Mouse (Mus musculus) Patski (cell line): ENCODE measurements around the gene Bst1. TPM values are rescaled to one million over a fixed set of nuclear protein-coding genes. Genes with fewer than 3 reads are reported as not detected.

Source experiments
- ATAC-seq: fragments of 100-300 bp; one replicate; pipeline ENCODE4 v1.8.0; 2021
- CTCF ChIA-PET: fragments of 350-600 bp; sonication (Branson Sonifier 250); formaldehyde crosslinking; loops from one replicate; lab custom pipeline; 2022; ENCODE audit warnings: inconsistent platforms; lab: Charles Lee
- POLR2A ChIA-PET: fragments of 350-600 bp; sonication (Branson Sonifier 250); formaldehyde crosslinking; loops from one replicate; lab custom pipeline; 2022; ENCODE audit warnings: antibody characterized with exemption, inconsistent platforms; lab: Charles Lee
- DNase-seq: peaks from one replicate; pipeline ENCODE4 v3.0.0-alpha.2; 2011; ENCODE audit warnings: low read depth, low spot score
- H3K27me3 ChIP-seq: fragments of 371-371 bp; one replicate; pipeline ENCODE4 v1.5.1; 2021
- CTCF ChIP-seq: fragments of 100-300 bp; IDR thresholded peaks from one replicate; pipeline ENCODE4 v1.5.1; 2021
- in situ Hi-C: fragments of 300-500 bp; cut with MboI; formaldehyde crosslinking; loops from 3 replicates; pipeline ENCODE4 v1.11.1; 2018; ENCODE audit warnings: low pct_unique_long_range_greater_than_20kb, mixed read lengths
- polyA plus RNA-seq: library from polyadenylated mRNA; unstranded; gene quantifications from one replicate; pipeline ENCODE4 v1.2.3, GENCODE M21; 2021

Gene Bst1
- polyA plus RNA-seq, 1 experiment from 2014 or later = 864 TPM

DNA sequence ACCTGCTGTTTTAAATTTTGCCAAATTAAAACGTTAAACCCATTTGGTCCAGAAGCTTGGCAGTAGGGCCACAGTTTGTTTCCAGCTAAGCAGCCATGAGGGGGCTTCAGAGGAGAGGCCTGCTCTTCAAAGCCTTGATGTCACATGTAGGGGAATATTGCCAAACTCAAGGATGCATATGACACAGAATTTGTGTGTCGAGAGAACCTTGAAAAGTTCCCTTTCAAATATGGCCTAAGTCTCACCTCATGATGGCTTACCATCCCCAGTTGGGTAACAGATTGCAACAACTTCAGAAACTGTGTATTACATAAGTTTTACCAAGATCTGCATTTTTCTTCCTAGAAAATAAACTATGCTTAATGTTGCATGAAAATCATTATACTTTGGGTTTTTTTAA lies 8.2 kb downstream of the Bst1 start:
- CTCF ChIA-PET = interaction anchor here (1.4 to 3.6 kb wide), 3 partner anchors 11 to 47 kb away, joined by 3 to 53 read pairs (median 5); no protein-coding TSS in a partner anchor
- DNase-seq = no peak
- TF ChIP-seq CTCF = no peak
- H3K27me3 ChIP-seq = no peaks in the 10 kb centered on the region
- in situ Hi-C loops = loop anchor here (5.0 to 10.0 kb wide), 2 partner anchors 62 to 160 kb away; no protein-coding TSS in a partner anchor
- POLR2A ChIA-PET = interaction anchor here (1.6 to 2.8 kb wide), 2 partner anchors 10 to 74 kb away, joined by 3 to 21 read pairs; no protein-coding TSS in a partner anchor
- ATAC-seq = no peak

DNA sequence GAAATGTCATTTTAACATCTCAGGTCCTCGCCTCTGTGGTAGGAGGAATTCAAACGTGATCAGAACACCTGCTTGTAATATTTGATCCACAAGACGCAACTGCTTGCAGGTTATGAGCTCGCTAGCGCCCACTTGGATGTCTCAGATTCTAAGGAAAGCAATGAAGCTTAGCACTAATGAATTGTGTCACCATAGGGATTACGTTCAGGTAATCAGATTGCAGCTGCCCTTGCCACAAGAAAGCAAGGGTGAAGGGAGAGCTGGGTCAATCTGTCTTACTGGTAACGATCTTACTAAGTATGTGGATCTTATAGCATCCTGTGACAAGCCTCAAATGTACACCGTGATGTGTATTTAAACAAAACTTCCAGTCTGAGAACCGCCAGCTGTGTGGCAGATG lies 8.7 kb downstream of the Bst1 start:
- DNase-seq = no peak
- no peaks in the 10 kb centered on the region for H3K27me3 ChIP-seq
- ChIA-PET POLR2A (interaction anchor here (1.0 to 2.8 kb wide), 3 partner anchors 10 to 75 kb away, joined by 3 to 21 read pairs (median 3); no protein-coding TSS in a partner anchor), CTCF (interaction anchor here (1.0 to 3.6 kb wide), 5 partner anchors 10 to 153 kb away, joined by 3 to 53 read pairs (median 5); no protein-coding TSS in a partner anchor)
- TF ChIP-seq CTCF = no peak
- ATAC-seq = no peak
- in situ Hi-C loops = loop anchor here (5.0 to 10.0 kb wide), 2 partner anchors 63 to 160 kb away; no protein-coding TSS in a partner anchor

DNA sequence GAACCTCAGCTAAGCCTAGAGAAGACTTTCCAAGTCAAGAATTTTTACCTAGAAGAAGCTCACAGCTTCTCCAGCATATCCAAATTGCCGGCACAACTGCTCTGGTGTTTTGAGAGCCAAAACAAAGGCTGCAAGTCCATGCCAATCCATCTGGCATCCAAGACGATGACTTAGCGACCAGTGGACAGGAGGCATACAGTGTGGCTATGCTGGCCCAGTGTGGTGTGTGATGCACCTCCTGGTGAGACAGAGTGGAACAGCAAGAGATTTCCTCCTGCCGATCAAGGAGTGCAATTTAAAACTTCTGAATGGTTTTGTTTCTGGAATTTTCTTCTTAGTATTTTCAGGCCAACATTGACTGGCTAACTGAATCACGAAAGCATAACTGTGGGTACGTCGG lies 17.9 kb downstream of the Bst1 start:
- in situ Hi-C loops = no loop called here
- CTCF ChIA-PET = interaction anchor here (0.6 to 3.7 kb wide), 6 partner anchors 10 to 69 kb away, joined by 3 to 53 read pairs (median 12); partner anchors contain the start of gene Fbxl5

DNA sequence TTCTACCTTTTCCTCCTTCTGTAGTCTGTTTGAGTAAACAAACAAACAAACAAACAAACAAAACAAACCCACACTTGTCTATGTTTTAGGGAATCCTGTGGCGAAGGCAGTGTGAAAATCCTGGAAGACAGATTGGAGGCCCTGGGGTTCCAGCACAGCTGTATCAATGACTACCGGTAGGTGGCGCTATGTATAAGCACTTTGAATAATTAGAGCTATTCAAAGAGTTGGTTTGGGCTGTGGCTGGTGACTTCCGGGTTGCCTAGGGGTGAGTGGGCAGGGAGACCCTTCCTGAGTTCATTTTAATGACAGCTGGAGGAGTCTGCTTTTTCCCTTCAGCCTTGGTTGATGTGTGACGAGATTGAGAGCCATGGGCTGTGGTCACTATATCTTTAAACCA lies 18.7 kb downstream of the Bst1 start:
- in situ Hi-C loops = no loop called here
- ChIA-PET CTCF (interaction anchor here (0.6 to 3.7 kb wide), 18 partner anchors 10 to 153 kb away, joined by 3 to 53 read pairs (median 4); partner anchors contain the start of gene Fbxl5), POLR2A (interaction anchor here (1.0 to 3.0 kb wide), 3 partner anchors 10 to 82 kb away, joined by 3 to 21 read pairs (median 3); no protein-coding TSS in a partner anchor)
- ATAC-seq = peak; percentile 67
- DNase-seq = no peak
- no peaks in the 10 kb centered on the region for H3K27me3 ChIP-seq
- TF ChIP-seq CTCF = peak; percentile 86

More for the DNA sequence above, 17.9 kb downstream of the Bst1 start:
- no peaks in the 10 kb centered on the region for H3K27me3 ChIP-seq
- POLR2A ChIA-PET = interaction anchor here (1.0 to 3.0 kb wide), 2 partner anchors 9 to 56 kb away, joined by 3 to 21 read pairs; no protein-coding TSS in a partner anchor
- TF ChIP-seq CTCF = peak; percentile 56
- ATAC-seq (peak; percentile 8), DNase-seq (no peak)

DNA sequence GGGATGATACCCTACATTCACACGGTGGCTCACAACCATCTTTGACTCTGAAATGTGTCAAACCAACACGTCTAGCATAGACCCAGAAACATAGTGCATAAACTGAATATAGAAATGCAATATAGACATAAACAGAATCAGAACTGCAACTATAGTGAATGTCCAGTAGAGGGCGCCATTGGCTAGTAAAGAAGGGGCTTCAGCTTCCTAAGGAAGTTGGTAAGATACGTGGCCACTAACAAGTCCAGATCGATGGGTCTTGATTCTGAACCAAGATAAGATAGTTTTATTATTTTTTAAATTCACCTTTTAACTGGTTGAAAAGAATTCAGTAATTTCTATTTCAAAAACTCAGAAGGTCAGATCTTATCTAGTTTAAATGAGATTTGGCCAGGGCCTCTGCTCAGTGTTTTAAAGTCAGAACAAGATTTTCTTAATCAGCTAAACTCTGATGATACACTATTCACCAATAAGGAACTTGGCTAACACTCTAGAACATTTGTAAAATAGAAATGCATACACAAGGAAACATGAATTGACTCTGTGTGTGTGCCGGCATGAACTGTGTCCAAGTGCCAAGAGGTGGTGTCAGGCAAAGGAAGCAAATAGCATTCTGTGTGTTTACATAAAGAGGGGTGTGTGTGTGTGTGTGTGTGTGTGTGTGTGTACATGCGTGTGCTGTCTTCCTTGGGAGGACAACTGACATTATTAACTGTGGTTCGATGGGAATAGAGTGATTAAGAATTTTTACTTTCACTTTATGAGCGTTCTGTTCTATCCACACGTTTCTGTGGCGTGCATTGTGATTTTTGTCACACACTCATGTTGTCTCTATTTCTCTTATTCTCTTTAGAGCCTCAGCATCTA lies 22.7 kb downstream of the Bst1 start:
- ATAC-seq = no peak
- DNase-seq = peak; percentile 34
- ChIA-PET CTCF (interaction anchor here (0.9 to 2.4 kb wide), 10 partner anchors 10 to 149 kb away, joined by 3 to 9 read pairs (median 4); partner anchors contain the start of genes Bst1 and Fbxl5), POLR2A (interaction anchor here (1.7 kb wide), 1 partner anchor 14 kb away, joined by 3 read pairs; no protein-coding TSS in a partner anchor)
- in situ Hi-C loops = loop anchor here (5.0 kb wide), 1 partner anchor 151 kb away; no protein-coding TSS in a partner anchor
- H3K27me3 ChIP-seq = no peaks in the 10 kb centered on the region
- TF ChIP-seq CTCF = peak; percentile 72

DNA sequence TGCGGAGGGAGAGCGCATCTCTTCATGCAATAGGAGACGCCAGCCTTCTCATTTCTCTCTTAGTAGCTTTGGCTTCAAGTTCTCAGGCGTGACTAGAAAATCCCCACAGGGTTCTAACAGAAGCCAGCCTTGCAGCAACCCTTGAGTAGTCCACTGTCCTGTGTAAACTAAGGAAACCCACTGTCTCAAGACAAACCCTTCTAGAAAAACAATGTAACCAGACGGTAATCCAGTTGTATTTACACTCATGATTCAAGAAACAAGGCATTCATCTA lies 23.3 kb downstream of the Bst1 start:
- no peak for ATAC-seq
- no peak for TF ChIP-seq CTCF
- no peaks in the 10 kb centered on the region for H3K27me3 ChIP-seq
- in situ Hi-C loops = loop anchor here (5.0 kb wide), 1 partner anchor 150 kb away; no protein-coding TSS in a partner anchor
- CTCF ChIA-PET = interaction anchor here (0.9 to 2.4 kb wide), 6 partner anchors 9 to 149 kb away, joined by 3 to 9 read pairs (median 5); partner anchors contain the start of gene Fbxl5
- POLR2A ChIA-PET = no interaction called here
- DNase-seq = no peak

DNA sequence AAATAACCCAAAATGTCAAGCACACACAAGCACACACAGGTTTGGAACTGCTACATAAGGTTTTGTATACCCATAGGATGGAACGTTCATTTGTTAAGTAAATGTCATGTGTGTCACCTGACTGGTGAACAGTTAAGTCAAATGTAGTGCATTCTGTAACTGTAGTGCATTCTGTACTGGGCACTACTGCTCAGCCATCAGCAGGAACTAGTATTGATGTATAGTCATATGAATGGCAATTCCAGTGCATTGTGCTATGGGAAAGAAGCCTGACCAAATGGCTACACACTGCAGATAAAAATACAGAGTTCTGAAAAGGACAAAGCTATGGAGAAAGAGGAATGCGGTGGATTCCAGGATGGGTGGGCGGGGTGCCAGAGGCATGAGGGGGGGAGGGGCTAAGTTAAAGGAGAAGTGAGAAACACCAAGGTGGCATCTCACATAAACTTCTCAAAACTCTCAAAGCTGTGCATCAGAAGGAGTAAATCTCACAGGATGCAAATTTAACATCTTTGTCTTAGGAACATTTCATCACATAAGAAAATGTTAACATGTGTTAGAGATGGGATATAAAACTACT lies 24.0 kb downstream of the Bst1 start:
- CTCF ChIA-PET = interaction anchor here (1.0 to 1.3 kb wide), 2 partner anchors 50 to 141 kb away, joined by 3 read pairs; no protein-coding TSS in a partner anchor
- H3K27me3 ChIP-seq = no peaks in the 10 kb centered on the region
- POLR2A ChIA-PET = no interaction called here
- ATAC-seq = no peak
- TF ChIP-seq CTCF = no peak
- no peak for DNase-seq
- in situ Hi-C loops = loop anchor here (5.0 kb wide), 1 partner anchor 150 kb away; no protein-coding TSS in a partner anchor

DNA sequence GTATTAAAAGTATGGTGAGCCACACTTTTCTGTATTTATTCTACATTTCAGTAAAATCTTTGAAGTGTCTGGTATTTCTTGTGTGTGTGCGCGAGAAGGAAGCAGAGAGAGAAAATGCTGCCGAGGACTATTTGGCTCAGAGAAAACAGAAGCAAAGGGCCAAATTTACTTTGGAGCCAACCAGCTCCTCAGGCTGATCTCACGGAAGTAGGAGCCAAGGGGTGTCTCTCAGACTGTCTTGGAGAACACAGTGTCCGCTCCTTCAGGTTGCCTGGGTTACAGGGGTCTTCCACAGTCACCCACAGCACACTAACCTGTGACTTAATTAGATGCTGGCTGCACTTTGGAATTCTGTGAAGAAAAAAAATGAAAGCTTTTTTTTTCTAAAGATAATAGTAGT lies 26.4 kb downstream of the Bst1 start:
- ChIA-PET POLR2A (interaction anchor here (0.6 to 1.3 kb wide), 5 partner anchors 24 to 183 kb away, joined by 3 to 6 read pairs (median 5); partner anchors contain the start of genes Cc2d2a and Cd38), CTCF (interaction anchor here (1.1 to 4.4 kb wide), 3 partner anchors 7 to 173 kb away, joined by 3 to 18 read pairs (median 8); no protein-coding TSS in a partner anchor)
- DNase-seq (no peak), ATAC-seq (no peak)
- in situ Hi-C loops = no loop called here
- no peaks in the 10 kb centered on the region for H3K27me3 ChIP-seq
- TF ChIP-seq CTCF = no peak

DNA sequence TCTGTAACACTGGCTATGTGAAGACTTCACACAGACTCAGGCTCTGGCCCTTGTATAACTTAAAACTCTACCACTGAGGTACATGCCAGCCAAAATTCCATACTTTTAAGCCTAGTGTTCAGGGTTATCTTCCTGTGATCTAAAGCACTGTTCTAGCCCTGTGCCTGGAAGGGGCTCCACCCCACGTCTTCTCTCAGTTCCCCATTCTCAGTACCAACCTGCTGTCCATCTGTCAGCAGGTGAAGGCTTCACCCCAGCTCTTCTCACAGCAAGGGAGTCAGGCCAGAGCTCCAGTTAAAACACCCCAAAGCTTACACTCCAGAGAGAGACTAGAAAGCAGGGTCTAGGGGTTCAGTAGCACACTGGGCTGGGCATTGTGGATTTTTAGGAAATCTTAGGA lies 27.0 kb downstream of the Bst1 start:
- in situ Hi-C loops = no loop called here
- ChIA-PET CTCF (interaction anchor here (1.1 to 4.4 kb wide), 4 partner anchors 8 to 174 kb away, joined by 3 to 18 read pairs (median 6); no protein-coding TSS in a partner anchor), POLR2A (interaction anchor here (0.6 to 1.3 kb wide), 4 partner anchors 23 to 184 kb away, joined by 3 to 6 read pairs (median 5); partner anchors contain the start of genes Cc2d2a and Cd38)
- H3K27me3 ChIP-seq = no peaks in the 10 kb centered on the region
- TF ChIP-seq CTCF = no peak
- no peak for DNase-seq
- ATAC-seq = no peak
